Mouse (Mus musculus): ENCODE data around the gene BC028528.

DNA sequence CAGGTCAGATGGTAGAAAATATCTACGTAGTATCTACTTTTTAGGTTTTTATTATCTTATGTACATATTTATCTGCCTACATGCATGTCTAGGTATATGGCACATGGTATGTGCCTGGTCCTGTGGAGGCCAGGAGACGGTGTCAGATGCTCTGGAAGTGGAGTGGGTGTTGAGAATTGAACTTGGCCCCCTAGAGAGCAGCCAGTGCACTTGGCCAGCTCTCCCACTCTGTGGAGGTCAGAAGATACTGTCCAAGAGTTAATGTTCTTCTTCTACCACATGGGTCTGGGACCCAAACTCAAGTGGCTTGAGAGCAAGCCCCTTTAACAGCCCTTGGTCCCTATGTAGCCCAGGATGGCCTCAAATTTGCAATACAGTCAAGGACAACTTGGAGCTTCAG, 24.4 kb downstream of the BC028528 start:
- TF ChIP-seq POLR2A (IDR thresholded peaks at IDR 0.05; ENCODE audit: borderline replicate concordance, control insufficient read depth, low read depth, low read length) (no peak), CTCF (IDR thresholded peaks at IDR 0.05; ENCODE audit: control insufficient read depth, insufficient read depth, low read length) (no peak)

Measured in bone marrow, adult 2 months (tissue).